Mouse (Mus musculus): ENCODE measurements around the gene Invs.

DNA sequence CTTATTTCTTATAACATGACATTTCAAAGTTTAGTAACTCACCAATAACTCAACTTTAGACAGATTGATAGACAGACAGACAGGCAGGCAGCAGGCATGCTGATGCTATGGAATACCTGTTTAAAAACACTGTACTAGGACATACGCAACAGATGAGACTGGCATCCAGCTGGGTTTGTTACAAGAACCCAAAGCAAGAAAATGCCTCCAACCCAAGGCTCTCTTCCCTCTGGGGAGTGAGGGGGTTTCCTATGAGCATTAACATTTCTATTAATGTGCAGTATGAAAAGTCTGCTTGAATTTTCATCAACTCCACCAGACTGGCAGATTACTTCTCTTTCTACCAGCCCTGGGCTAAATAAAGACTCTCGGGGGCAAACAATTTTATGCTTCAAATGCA, 35.3 kb upstream of the Invs start:
- no peak for TF ChIP-seq CTCF (IDR thresholded peaks at IDR 0.05; ENCODE audit: control insufficient read depth, insufficient read depth, insufficient read length)
- TF ChIP-seq MAX (IDR thresholded peaks at IDR 0.05), result no peak
- no peak for TF ChIP-seq FOSL1 (IDR thresholded peaks at IDR 0.05; ENCODE audit: insufficient read depth, low read length, poor library complexity, severe bottlenecking)
- TF ChIP-seq USF1 (IDR thresholded peaks at IDR 0.05; ENCODE audit: low read depth), result no peak
- no peak for TF ChIP-seq MYOG (IDR thresholded peaks at IDR 0.05; ENCODE audit: control insufficient read depth, extremely low read depth, insufficient read length)
- TF ChIP-seq MYOD1 (IDR thresholded peaks at IDR 0.05; ENCODE audit: control insufficient read depth, insufficient read length, low read depth), result no peak
- TF ChIP-seq CEBPB (IDR thresholded peaks at IDR 0.05; ENCODE audit: low read depth), result no peak

Measured in C2C12 (cell line).